Mouse (Mus musculus) macrophage (primary cell): ENCODE data around the gene Clps. TPM values are rescaled to one million over a fixed set of nuclear protein-coding genes. Genes with fewer than 3 reads are reported as not detected.

ENCODE experiments used
- H3K27ac ChIP-seq: fragments of 350-480 bp; formaldehyde crosslinking; 2 replicates; pipeline ENCODE4 v1.9.0; 2021
- H3K36me3 ChIP-seq: fragments of 350-480 bp; formaldehyde crosslinking; 2 replicates; pipeline ENCODE4 v1.9.0; 2021; ENCODE audit errors: inconsistent target
- H3K4me3 ChIP-seq: fragments of 350-480 bp; formaldehyde crosslinking; 2 replicates; pipeline ENCODE4 v1.9.0; 2021; ENCODE audit errors: inconsistent target
- H3K79me2 ChIP-seq: fragments of 350-480 bp; formaldehyde crosslinking; 2 replicates; pipeline ENCODE4 v1.9.0; 2021; ENCODE audit errors: inconsistent target
- WGBS: methylation state at CpG from one replicate; pipeline ENCODE4 v1.1.7; 2026; ENCODE audit warnings: inconsistent platforms; ENCODE audit not compliant: missing documents; 5-methylcytosine and 5-hydroxymethylcytosine counted together
- polyA plus RNA-seq: library from polyadenylated mRNA; stranded (reverse); fragments of 250-400 nt; gene quantifications from 3 replicates; pipeline ENCODE4 v1.2.4, GENCODE M21; 2018; ENCODE audit warnings: inconsistent platforms

The Clps gene
- polyA plus RNA-seq, 1 experiment from 2014 or later, result not detected

- Histone ChIP-seq H3K4me3 (no peak within 1 kb of the TSS), H3K79me2 (no peaks in the 10 kb centered on the region), H3K36me3 (no peaks in the 10 kb centered on the region), H3K27ac (no peak within 1 kb of the TSS)
- 95% methylated on average over 6 of the region's 6 CpGs for WGBS
These were observed 30.1 kb downstream of the Clps start, which contains the start of gene Armc12 for GRCm38 (mm10) chr17:28530506-28530905. Gene Armc12, plus strand, starts transcription at chr17:28530806.

DNA sequence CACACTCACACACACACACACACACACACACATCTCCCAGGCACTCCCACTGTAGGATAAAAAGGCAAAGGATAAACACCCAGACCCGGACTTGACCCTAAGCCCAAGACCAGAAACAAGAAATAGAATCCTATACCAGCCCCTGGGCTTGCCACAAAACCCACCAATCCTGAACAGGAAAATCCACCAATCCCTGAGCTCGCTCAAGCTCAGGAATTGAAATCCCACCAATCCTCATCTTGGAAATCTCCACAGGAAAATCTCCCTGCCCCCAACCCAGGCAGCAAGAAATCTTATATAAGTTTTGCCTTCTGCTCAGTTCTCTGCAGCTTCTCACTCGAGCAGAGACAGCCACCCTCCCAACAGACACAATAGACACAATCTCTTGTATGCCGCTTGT lies 31.4 kb downstream of the Clps start:
- Histone ChIP-seq H3K4me3 (no peak overlapping the region), H3K79me2 (no peaks in the 10 kb centered on the region)
- 81% methylated on average over 4 of the region's 4 CpGs for WGBS

DNA sequence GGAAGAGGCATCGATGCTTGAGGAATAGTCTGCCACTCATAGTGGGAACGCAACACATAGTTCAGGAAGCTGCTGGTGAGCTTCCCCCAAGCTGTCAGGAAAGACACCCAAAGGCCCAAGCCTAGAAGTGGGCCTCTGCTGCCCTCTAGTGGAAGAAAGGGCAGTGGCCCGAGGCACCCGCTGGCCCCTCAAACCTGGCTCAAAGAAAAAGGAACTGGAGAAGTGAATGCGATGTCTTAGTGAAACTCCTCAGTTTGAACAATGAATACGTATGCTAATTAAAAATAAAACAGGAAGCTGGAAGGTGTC lies 32.6 kb downstream of the Clps start:
- no peak overlapping the region for H3K27ac ChIP-seq
- 1% methylated on average over 6 of the region's 6 CpGs for WGBS
- H3K4me3 ChIP-seq, result no peak overlapping the region

More for the DNA sequence above, 31.4 kb downstream of the Clps start:
- Histone ChIP-seq H3K36me3 (no peaks in the 10 kb centered on the region), H3K27ac (no peak overlapping the region)

GRCm38 (mm10) chr17:28527184-28528042 lies 33.2 kb downstream of the Clps start:
- Histone ChIP-seq H3K4me3 (no peak overlapping the region), H3K79me2 (no peaks in the 10 kb centered on the region), H3K27ac (no peak overlapping the region), H3K36me3 (no peaks in the 10 kb centered on the region)
- 23% methylated on average over 12 of the region's 12 CpGs for WGBS

More for the DNA sequence above, 32.6 kb downstream of the Clps start:
- no peaks in the 10 kb centered on the region for H3K36me3 ChIP-seq
- no peaks in the 10 kb centered on the region for H3K79me2 ChIP-seq

- no peaks in the 10 kb centered on the region for H3K36me3 ChIP-seq
- no peaks in the 10 kb centered on the region for H3K79me2 ChIP-seq
- 38% methylated on average over 4 of the region's 4 CpGs for whole genome bisulfite sequencing
- no peak overlapping the region for H3K27ac ChIP-seq
- no peak overlapping the region for H3K4me3 ChIP-seq
These were observed 35.6 kb downstream of the Clps start for GRCm38 (mm10) chr17:28524831-28525430.

DNA sequence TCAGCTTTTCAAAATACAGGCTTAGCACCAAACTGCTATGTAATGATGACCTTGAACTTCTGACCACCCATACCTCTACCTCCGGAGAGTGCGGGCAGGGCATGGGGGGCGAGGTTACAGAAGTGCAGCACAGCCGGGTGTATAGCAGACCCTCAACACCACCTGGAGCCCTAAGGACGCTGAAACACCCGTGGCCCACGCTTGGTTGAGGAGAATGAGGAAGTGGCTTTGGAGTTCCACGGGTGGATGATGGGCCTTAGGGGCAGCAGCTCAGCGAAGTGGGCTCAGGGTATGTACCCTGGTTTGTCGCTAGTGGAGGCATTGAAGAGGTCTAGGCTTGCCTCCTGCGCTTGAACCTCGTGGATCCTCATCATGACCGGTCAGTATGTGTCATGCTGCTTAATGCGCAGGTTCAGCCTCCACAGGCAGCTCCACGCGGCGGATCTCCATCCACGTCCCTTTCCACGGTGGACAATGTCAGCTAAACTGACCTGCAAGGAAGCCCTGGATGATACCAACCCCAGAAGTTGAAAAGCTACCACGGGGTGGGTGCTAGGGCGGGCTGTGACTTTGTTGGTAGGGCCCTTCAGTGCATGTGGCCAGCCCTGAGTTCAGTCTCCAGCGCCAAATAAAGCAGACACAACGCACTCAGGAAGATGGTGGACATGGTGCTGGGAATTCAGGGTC lies 36.4 kb downstream of the Clps start:
- no peak overlapping the region for H3K4me3 ChIP-seq
- 56% methylated on average over 23 of the region's 23 CpGs for WGBS
- no peak overlapping the region for H3K27ac ChIP-seq
- H3K36me3 ChIP-seq, result no peaks in the 10 kb centered on the region
- H3K79me2 ChIP-seq, result no peaks in the 10 kb centered on the region

- no peak overlapping the region for H3K27ac ChIP-seq
- H3K36me3 ChIP-seq, result no peaks in the 10 kb centered on the region
- 11% methylated on average over 28 of the region's 28 CpGs for WGBS
- peak overlapping the region; percentile 12; the same call in 1 of the 2 replicates for H3K4me3 ChIP-seq
- H3K79me2 ChIP-seq, result no peaks in the 10 kb centered on the region
These were observed 37.1 kb downstream of the Clps start for GRCm38 (mm10) chr17:28523355-28524008.

GRCm38 (mm10) chr17:28522623-28523354 lies 37.8 kb downstream of the Clps start:
- under 1% methylated on average over 65 of the region's 66 CpGs for WGBS
- H3K27ac ChIP-seq, result no peak overlapping the region
- no peaks in the 10 kb centered on the region for H3K79me2 ChIP-seq
- H3K36me3 ChIP-seq, result no peaks in the 10 kb centered on the region
- peak overlapping the region; percentile 22; the same call in 1 of the 2 replicates for H3K4me3 ChIP-seq

DNA sequence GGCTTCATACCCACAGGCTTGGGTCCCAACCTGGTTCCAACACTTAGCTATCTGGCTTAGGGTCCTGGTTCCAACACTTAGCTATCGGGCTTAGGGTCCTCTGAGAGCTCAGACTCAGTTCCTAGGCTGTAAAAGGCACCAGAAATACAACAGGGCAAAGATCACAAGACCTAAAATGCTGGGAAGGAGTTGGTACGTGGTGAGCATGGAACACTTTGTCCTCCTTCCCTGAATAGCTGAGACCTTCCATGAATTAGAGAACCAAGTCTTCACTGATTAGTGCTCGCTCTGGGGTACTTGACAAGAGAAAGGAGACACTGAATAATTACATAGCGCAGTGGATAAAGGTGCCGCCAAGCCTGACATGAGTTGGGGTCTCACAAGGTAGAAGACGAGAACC lies 38.6 kb downstream of the Clps start:
- H3K27ac ChIP-seq, result no peak overlapping the region
- H3K36me3 ChIP-seq, result no peaks in the 10 kb centered on the region
- no peak overlapping the region for H3K4me3 ChIP-seq
- 76% methylated on average over 6 of the region's 6 CpGs for WGBS
- H3K79me2 ChIP-seq, result no peaks in the 10 kb centered on the region

- Histone ChIP-seq H3K36me3 (no peaks in the 10 kb centered on the region), H3K79me2 (no peaks in the 10 kb centered on the region), H3K4me3 (no peak overlapping the region), H3K27ac (no peak overlapping the region)
- 80% methylated on average over 5 of the region's 5 CpGs for WGBS
These were observed 39.4 kb downstream of the Clps start for GRCm38 (mm10) chr17:28521071-28521726.

DNA sequence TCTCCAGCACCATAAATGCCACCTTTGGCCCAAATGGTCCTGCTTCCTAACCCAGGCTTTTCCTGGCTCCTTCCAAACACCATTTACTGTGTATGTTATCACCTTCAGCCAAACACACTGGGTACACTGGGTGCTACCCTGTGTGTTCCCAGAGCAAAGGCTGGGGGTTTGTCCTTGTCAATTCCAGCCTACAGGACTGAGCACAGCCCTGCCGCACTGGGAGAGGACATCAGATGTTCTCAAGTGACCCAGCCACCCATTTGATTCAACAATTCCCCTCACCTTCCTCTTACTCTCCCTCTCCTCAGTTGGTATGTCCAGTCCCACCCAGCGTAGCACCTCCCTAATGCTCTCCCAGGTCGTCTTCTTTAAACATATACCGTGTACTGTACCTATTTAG lies 40.0 kb downstream of the Clps start:
- Histone ChIP-seq H3K36me3 (no peaks in the 10 kb centered on the region), H3K27ac (no peak overlapping the region), H3K4me3 (no peak overlapping the region), H3K79me2 (no peaks in the 10 kb centered on the region)
- WGBS, result 96% methylated on average over 4 of the region's 4 CpGs

DNA sequence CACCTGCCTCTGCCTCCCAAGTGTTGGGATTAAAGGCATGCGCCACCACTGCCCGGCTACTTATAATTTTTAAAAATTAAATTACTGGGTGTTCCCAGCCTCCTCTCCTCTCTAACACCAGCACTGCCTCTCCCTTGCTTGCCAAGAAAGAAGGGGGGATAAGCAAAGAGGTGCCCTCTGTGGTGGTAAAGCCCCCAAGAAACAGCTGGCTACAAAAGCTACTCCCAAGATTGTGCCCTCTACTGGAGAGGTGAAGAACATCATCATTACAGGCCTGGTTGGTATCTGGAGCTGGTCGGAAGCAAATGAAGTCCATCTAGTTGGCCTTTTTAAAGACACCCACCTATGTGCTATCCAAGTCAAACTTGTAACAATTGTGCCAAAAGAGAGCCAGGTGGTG lies 40.7 kb downstream of the Clps start:
- 81% methylated on average over 3 of the region's 3 CpGs for WGBS
- Histone ChIP-seq H3K36me3 (no peaks in the 10 kb centered on the region), H3K27ac (no peak overlapping the region), H3K4me3 (no peak overlapping the region), H3K79me2 (no peaks in the 10 kb centered on the region)

GRCm38 (mm10) chr17:28518615-28519071 lies 41.9 kb downstream of the Clps start:
- H3K36me3 ChIP-seq, result no peaks in the 10 kb centered on the region
- 58% methylated on average over 8 of the region's 8 CpGs for WGBS
- no peak overlapping the region for H3K4me3 ChIP-seq
- no peaks in the 10 kb centered on the region for H3K79me2 ChIP-seq
- H3K27ac ChIP-seq, result no peak overlapping the region
